ENCODE assay signal across 20 mouse cellular contexts in genomic region chr19:22179017-22179416, GRCm38 (mm10). TPM values are rescaled to one million over a fixed set of nuclear protein-coding genes. Genes with fewer than 3 reads are reported as not detected.
DNase-seq lines count a peak whose midpoint lies in the region; ATAC-seq and TF ChIP-seq lines count a peak whose summit lies in the region.
"Had no signal": no experiment of that assay in that cellular context is flagged by ENCODE, and none has a peak within 500 bp of the region (broad histone marks: within the 10 kb centered on the region; RNA-seq: fewer than 3 reads in every experiment).

No protein-coding gene starts in this region.

- WGBS in hindbrain, embryonic 16.5 days, result 83% methylated on average over 2 of the region's 2 CpGs
- 92% methylated on average over 2 of the region's 2 CpGs for WGBS in hindbrain, embryonic 10.5 days
- WGBS in liver, adult 2 months, result 97% methylated on average over 2 of the region's 2 CpGs

- no peaks in the 10 kb centered on the region for H3K9me3 ChIP-seq in hindbrain, embryonic 16.5 days (ENCODE audit: control insufficient read depth, low read length)
- no peaks in the 10 kb centered on the region for H3K9me3 ChIP-seq in hindbrain, embryonic 10.5 days
- H3K9me3 ChIP-seq: embryonic facial prominence, embryonic 12.5 days; forebrain, embryonic 12.5 days; heart, embryonic 10.5 days; heart, embryonic 15.5 days had no signal

- no peaks in the 10 kb centered on the region for H3K27me3 ChIP-seq in hindbrain, embryonic 16.5 days (replicated peaks; ENCODE audit: control insufficient read depth, insufficient read depth, low read length)
- no peaks in the 10 kb centered on the region for H3K27me3 ChIP-seq in hindbrain, embryonic 10.5 days (ENCODE audit: insufficient read depth, poor library complexity, severe bottlenecking)
- H3K27me3 ChIP-seq in liver, adult 2 months (ENCODE audit: control insufficient read depth, insufficient read depth, low read length), result no peaks in the 10 kb centered on the region
- H3K27me3 ChIP-seq: embryonic facial prominence, embryonic 12.5 days; forebrain, embryonic 12.5 days; heart, embryonic 15.5 days had no signal

- H3K27ac ChIP-seq in hindbrain, embryonic 16.5 days (ENCODE audit: low read depth, low read length), result no peak overlapping the region
- H3K27ac ChIP-seq in hindbrain, embryonic 10.5 days, result no peak overlapping the region
- no peak overlapping the region for H3K27ac ChIP-seq in liver, adult 2 months (replicated peaks; ENCODE audit: insufficient read depth, low read depth, low read length)
- H3K27ac ChIP-seq: embryonic facial prominence, embryonic 12.5 days; forebrain, embryonic 12.5 days; gastrocnemius, adult 2 months; heart, embryonic 10.5 days; heart, embryonic 15.5 days had no signal

- H3K4me2 ChIP-seq in hindbrain, embryonic 16.5 days (ENCODE audit: low read length), result no peak overlapping the region
- H3K4me2 ChIP-seq: embryonic facial prominence, embryonic 12.5 days; forebrain, embryonic 12.5 days; heart, embryonic 15.5 days had no signal

- DNase-seq in cerebellum, postnatal 14 days, result peak; percentile 14 to 18
- DNase-seq in hindbrain, embryonic 10.5 days (ENCODE audit: low spot score), result no peak
- DNase-seq in liver, adult 2 months (ENCODE audit: extremely low read depth, low read depth, low spot score), result peak; percentile 3
- DNase-seq in liver, result no peak
- DNase-seq in brain, embryonic 14.5 days (ENCODE audit: low read depth), result peak; percentile 7
- no peak for DNase-seq in right cerebral cortex, postnatal 14 days
- DNase-seq: adrenal gland, adult 8-10 months; adrenal gland, postnatal 36 days; gastrocnemius, adult 2 months; gastrocnemius, postnatal 25 days; heart, postnatal 14 days; kidney, adult 8-10 months had no signal

- no peaks in the 10 kb centered on the region for H3K4me1 ChIP-seq in hindbrain, embryonic 16.5 days (ENCODE audit: control insufficient read depth, insufficient read depth, low read depth, low read length)
- H3K4me1 ChIP-seq in hindbrain, embryonic 10.5 days (replicated peaks), result no peaks in the 10 kb centered on the region
- H3K4me1 ChIP-seq in liver, adult 2 months (ENCODE audit: control insufficient read depth, insufficient read depth, low read length), result no peaks in the 10 kb centered on the region
- H3K4me1 ChIP-seq: embryonic facial prominence, embryonic 12.5 days; forebrain, embryonic 12.5 days; heart, embryonic 10.5 days; heart, embryonic 15.5 days had no signal

- no peak for TF ChIP-seq POLR2A in liver, adult 2 months (IDR thresholded peaks at IDR 0.05; ENCODE audit: extremely low read depth, insufficient read depth, low read length)
- TF ChIP-seq POLR2A in brain, embryonic 14.5 days (IDR thresholded peaks at IDR 0.05; ENCODE audit: borderline replicate concordance, extremely low read depth, insufficient read depth, insufficient read length, poor library complexity, severe bottlenecking), result no peak

- no peak for ATAC-seq in cerebellum, adult (ENCODE audit: insufficient number of reproducible peaks, low FRiP score, low TSS enrichment)
- ATAC-seq in hindbrain, embryonic 16.5 days, result 0 out of 2 replicates have a peak, but pooled peaks have one; percentile 52
- ATAC-seq: intestine, postnatal 0 days had no signal

- TF ChIP-seq CTCF in liver, adult 2 months (IDR thresholded peaks at IDR 0.05; ENCODE audit: low read depth, low read length), result no peak
- TF ChIP-seq CTCF in brain, embryonic 14.5 days (IDR thresholded peaks at IDR 0.05; ENCODE audit: borderline replicate concordance, extremely low read depth, insufficient read depth, insufficient read length), result no peak

- H3K79me2 ChIP-seq in liver, adult 2 months (ENCODE audit: control insufficient read depth, insufficient read depth, low read length), result no peaks in the 10 kb centered on the region

- H3K36me3 ChIP-seq in hindbrain, embryonic 16.5 days (ENCODE audit: control insufficient read depth, insufficient read depth, low read length), result no peaks in the 10 kb centered on the region
- H3K36me3 ChIP-seq in hindbrain, embryonic 10.5 days, result no peaks in the 10 kb centered on the region
- no peaks in the 10 kb centered on the region for H3K36me3 ChIP-seq in liver, adult 2 months (ENCODE audit: control insufficient read depth, insufficient read depth, low read length)
- H3K36me3 ChIP-seq: embryonic facial prominence, embryonic 12.5 days; forebrain, embryonic 12.5 days; heart, embryonic 10.5 days; heart, embryonic 15.5 days had no signal

- no peak overlapping the region for H3K4me3 ChIP-seq in hindbrain, embryonic 16.5 days (ENCODE audit: low read length)
- H3K4me3 ChIP-seq in hindbrain, embryonic 10.5 days, result no peak overlapping the region
- no peak overlapping the region for H3K4me3 ChIP-seq in liver, adult 2 months (ENCODE audit: insufficient read depth, low read depth, low read length)
- H3K4me3 ChIP-seq: embryonic facial prominence, embryonic 12.5 days; forebrain, embryonic 12.5 days; gastrocnemius, adult 2 months; heart, embryonic 10.5 days; heart, embryonic 15.5 days had no signal

- H3K9ac ChIP-seq in hindbrain, embryonic 16.5 days (ENCODE audit: low read depth, low read length), result no peak overlapping the region
- no peak overlapping the region for H3K9ac ChIP-seq in liver, adult 2 months (ENCODE audit: low read depth, low read length)
- H3K9ac ChIP-seq: embryonic facial prominence, embryonic 12.5 days; forebrain, embryonic 12.5 days; heart, embryonic 15.5 days had no signal

RNA-seq across cellular contexts. Expression of gene Trpm3, which starts 40.2 kb away (rescaled TPM):
- polyA plus RNA-seq in hindbrain, embryonic 16.5 days (2015; fragmentation: Nextera tagmentation; extraction: Ambion mirVana), result 36.3 and 39.8 TPM in 2 replicates
- 9.9 and 14.4 TPM in 2 replicates for polyA plus RNA-seq in hindbrain, embryonic 10.5 days (2016; fragmentation: Nextera tagmentation; extraction: Ambion mirVana)
- total RNA-seq in liver, adult 2 months (2014; rRNA removed), result under 0.01 TPM in 1 of 2 replicates, not detected in the other
- polyA plus RNA-seq in liver, adult 2 months (2012; rRNA removed), result not detected in 2 replicates
- polyA plus RNA-seq in brain, embryonic 14.5 days (2012; rRNA removed), result 13.5 and 27.7 TPM in 2 replicates
- total RNA-seq: hematopoietic stem cell, adult 5-6 weeks had no signal

Comparison
In these comparisons a context has a peak if more than half of its experiments do, and no peak if none do; other contexts are left out.
1. DNase-seq: peak in cerebellum, postnatal 14 days (2 of 2), liver, adult 2 months (single experiment) and brain, embryonic 14.5 days (single experiment); none in hindbrain, embryonic 10.5 days (single experiment), liver (single experiment) and right cerebral cortex, postnatal 14 days (single experiment).
2. RNA of gene Trpm3, which starts 40.2 kb away (polyA plus RNA-seq): 36.3 to 39.8 TPM in hindbrain, embryonic 16.5 days, 13.5 to 27.7 TPM in brain, embryonic 14.5 days and 9.9 to 14.4 TPM in hindbrain, embryonic 10.5 days; not detected in liver, adult 2 months; every median in the first group is over 10 times any median in the second.